Mouse (Mus musculus): ENCODE measurements around the gene Cstf1. TPM values are rescaled to one million over a fixed set of nuclear protein-coding genes. Genes with fewer than 3 reads are reported as not detected.

The Cstf1 gene
- 19.9 TPM in 2 replicates for polyA plus RNA-seq (2015; fragmentation: Nextera tagmentation; extraction: Ambion mirVana)

DNA sequence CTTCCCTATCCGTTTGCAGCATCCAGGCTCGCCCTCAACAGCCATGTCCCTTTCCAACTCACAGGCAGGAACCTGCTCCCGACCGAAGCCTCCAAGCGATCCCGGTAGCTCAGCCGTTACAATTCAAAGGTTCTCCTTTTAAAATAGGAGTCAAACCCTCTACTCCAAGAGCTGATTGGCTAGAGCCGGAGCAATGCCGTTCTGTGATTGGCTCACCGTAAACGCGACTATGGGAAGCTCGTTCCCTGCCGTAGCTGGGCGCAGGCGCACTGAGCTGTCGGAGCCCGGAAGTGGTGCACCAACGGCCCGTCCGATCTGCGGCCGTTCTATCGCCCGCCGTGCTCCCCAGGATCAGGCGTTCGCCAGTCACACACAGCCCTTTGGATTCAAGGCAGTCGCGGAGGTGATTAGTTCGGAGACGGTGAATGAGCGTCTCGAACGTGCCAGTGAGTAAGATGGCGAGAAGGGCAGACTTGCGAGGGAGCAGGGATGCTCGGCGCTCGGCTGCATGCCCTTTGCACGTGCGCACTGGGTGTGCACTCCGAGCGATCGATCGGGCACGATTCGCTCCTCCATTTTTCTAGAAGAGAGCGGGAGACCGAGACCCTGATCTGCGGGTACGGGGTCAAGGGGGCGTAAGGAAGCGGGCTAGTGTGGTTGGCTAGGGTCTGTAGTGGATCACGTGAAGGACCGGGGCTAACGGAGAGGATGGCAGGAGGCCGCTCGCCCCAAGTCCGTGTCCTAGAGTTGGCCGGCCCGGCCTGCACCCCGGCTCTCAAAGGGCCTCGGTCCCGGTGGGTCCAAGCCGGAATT lies at the start of gene Cstf1, which contains the start of gene Aurka:
Gene Cstf1 (plus strand): TSS at position 271 of the 813 bp plus-strand sequence.
Gene Aurka (minus strand): TSS at position 125 of the 813 bp plus-strand sequence.
- no peaks in the 10 kb centered on the region for H3K9me3 ChIP-seq (ENCODE audit: control insufficient read depth, low read length)
- DNase-seq (ENCODE audit: low spot score) (peak; percentile 94), ATAC-seq (ENCODE audit: low FRiP score, low TSS enrichment) (peak; percentile 98)
- no peaks in the 10 kb centered on the region for H3K4me1 ChIP-seq (replicated peaks; ENCODE audit: control insufficient read depth, insufficient read depth)
- under 1% methylated on average over 66 of the region's 66 CpGs for WGBS
- H3K4me3 ChIP-seq (ENCODE audit: low read depth, low read length) = peak within 1 kb of the TSS; percentile 91
- peak within 1 kb of the TSS; percentile 83 for H3K27ac ChIP-seq (replicated peaks)
- H3K9ac ChIP-seq (ENCODE audit: low read length) = peak within 1 kb of the TSS; percentile 94
- H3K27me3 ChIP-seq (ENCODE audit: control insufficient read depth, insufficient read depth, low read length) = no peaks in the 10 kb centered on the region
- peaks cover 13% of the 10 kb centered on the region for H3K36me3 ChIP-seq (ENCODE audit: control insufficient read depth, insufficient read depth, low read length)
- TF ChIP-seq CTCF (IDR thresholded peaks at IDR 0.05; ENCODE audit: low read depth) (no peak), EP300 (optimal IDR thresholded peaks at IDR 0.05) (no peak)
- peak within 1 kb of the TSS; percentile 84 for H3K4me2 ChIP-seq (replicated peaks; ENCODE audit: low read depth)

DNA sequence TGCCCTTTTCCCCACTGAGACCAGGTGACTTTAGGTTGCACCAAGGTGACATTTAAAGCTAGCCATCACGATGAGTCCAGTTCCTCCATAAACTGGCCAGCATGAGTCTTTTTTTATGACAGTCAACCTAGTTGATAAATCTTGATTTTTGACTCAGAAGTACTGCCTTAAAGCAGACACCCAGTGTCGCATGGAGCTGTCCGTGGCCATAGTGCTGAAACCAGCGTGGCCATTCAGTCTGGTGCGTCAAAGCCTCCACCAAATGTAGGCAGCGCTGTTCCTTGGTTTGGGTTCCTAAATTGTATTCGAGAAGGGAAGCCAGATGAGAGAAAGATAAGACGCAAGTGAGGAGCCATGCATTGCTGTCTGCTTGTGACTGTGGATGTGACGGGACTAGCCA lies 49.6 kb upstream of the Cstf1 start:
- Histone ChIP-seq H3K4me1 (replicated peaks; ENCODE audit: control insufficient read depth, insufficient read depth) (no peaks in the 10 kb centered on the region), H3K9ac (ENCODE audit: low read length) (no peak overlapping the region), H3K36me3 (ENCODE audit: control insufficient read depth, insufficient read depth, low read length) (no peaks in the 10 kb centered on the region), H3K9me3 (ENCODE audit: control insufficient read depth, low read length) (no peaks in the 10 kb centered on the region), H3K27me3 (ENCODE audit: control insufficient read depth, insufficient read depth, low read length) (no peaks in the 10 kb centered on the region), H3K4me3 (ENCODE audit: low read depth, low read length) (no peak overlapping the region), H3K4me2 (replicated peaks; ENCODE audit: low read depth) (no peak overlapping the region), H3K27ac (replicated peaks) (no peak overlapping the region)
- DNase-seq (ENCODE audit: low spot score) (peak; percentile 70), ATAC-seq (ENCODE audit: low FRiP score, low TSS enrichment) (no peak)
- 16% methylated on average over 9 of the region's 9 CpGs for WGBS
- TF ChIP-seq EP300 (optimal IDR thresholded peaks at IDR 0.05) (no peak), CTCF (IDR thresholded peaks at IDR 0.05; ENCODE audit: low read depth) (peak; percentile 37)

DNA sequence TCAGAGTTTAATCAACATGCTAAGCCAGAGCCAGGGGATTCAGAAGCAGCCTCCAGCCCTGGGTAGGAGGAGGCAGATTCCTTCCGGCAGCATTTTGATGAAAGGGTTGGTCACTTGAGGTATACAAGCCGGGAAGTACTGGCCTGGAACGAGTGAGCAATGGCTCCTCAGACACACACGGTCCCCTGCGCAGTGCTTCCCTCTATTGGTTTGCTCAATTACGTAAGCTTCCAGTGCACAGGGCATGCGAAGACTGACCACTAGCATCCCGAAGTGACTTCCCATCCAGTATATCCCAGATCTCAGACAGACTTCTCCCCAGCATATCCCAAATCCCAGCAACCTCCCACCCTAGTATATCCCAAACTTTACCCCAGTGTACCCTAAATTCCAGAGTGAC lies 42.2 kb upstream of the Cstf1 start:
- no peak for TF ChIP-seq CTCF (IDR thresholded peaks at IDR 0.05; ENCODE audit: low read depth)
- no peak for TF ChIP-seq EP300 (optimal IDR thresholded peaks at IDR 0.05)
- H3K36me3 ChIP-seq (ENCODE audit: control insufficient read depth, insufficient read depth, low read length) = no peaks in the 10 kb centered on the region
- no peak overlapping the region for H3K4me3 ChIP-seq (ENCODE audit: low read depth, low read length)
- no peaks in the 10 kb centered on the region for H3K9me3 ChIP-seq (ENCODE audit: control insufficient read depth, low read length)
- H3K27me3 ChIP-seq (ENCODE audit: control insufficient read depth, insufficient read depth, low read length) = no peaks in the 10 kb centered on the region
- no peak for DNase-seq (ENCODE audit: low spot score)
- H3K4me2 ChIP-seq (replicated peaks; ENCODE audit: low read depth) = no peak overlapping the region
- WGBS = 53% methylated on average over 8 of the region's 8 CpGs
- no peak for ATAC-seq (ENCODE audit: low FRiP score, low TSS enrichment)
- no peak overlapping the region for H3K27ac ChIP-seq (replicated peaks)
- H3K4me1 ChIP-seq (replicated peaks; ENCODE audit: control insufficient read depth, insufficient read depth) = no peaks in the 10 kb centered on the region
- H3K9ac ChIP-seq (ENCODE audit: low read length) = no peak overlapping the region

DNA sequence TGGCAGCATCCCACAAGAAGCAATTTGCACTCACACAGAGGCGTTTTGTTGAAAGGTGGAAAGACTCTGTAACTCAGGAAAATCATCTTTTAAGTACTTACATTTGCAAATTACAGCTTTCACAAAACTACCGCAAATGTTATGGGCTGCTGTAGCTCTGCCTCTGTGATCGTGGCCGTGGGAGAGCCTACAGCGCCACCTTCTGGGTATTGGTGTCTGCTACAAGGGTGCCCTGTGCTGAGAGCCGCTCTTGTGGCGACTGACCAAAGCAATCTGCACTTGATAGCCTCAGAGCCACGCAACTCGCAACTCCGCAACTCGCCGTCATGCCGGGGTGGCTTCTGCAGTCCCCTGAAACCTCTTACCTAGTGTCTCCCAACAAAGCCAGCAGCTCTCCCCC lies 41.3 kb upstream of the Cstf1 start:
- Histone ChIP-seq H3K4me3 (ENCODE audit: low read depth, low read length) (no peak overlapping the region), H3K9ac (ENCODE audit: low read length) (no peak overlapping the region), H3K27ac (replicated peaks) (no peak overlapping the region), H3K9me3 (ENCODE audit: control insufficient read depth, low read length) (no peaks in the 10 kb centered on the region), H3K4me2 (replicated peaks; ENCODE audit: low read depth) (no peak overlapping the region), H3K4me1 (replicated peaks; ENCODE audit: control insufficient read depth, insufficient read depth) (no peaks in the 10 kb centered on the region), H3K27me3 (ENCODE audit: control insufficient read depth, insufficient read depth, low read length) (no peaks in the 10 kb centered on the region), H3K36me3 (ENCODE audit: control insufficient read depth, insufficient read depth, low read length) (no peaks in the 10 kb centered on the region)
- 8% methylated on average over 13 of the region's 13 CpGs for WGBS
- no peak for ATAC-seq (ENCODE audit: low FRiP score, low TSS enrichment)
- TF ChIP-seq CTCF (IDR thresholded peaks at IDR 0.05; ENCODE audit: low read depth) = peak; percentile 82
- TF ChIP-seq EP300 (optimal IDR thresholded peaks at IDR 0.05) = no peak
- peak; percentile 63 for DNase-seq (ENCODE audit: low spot score)

DNA sequence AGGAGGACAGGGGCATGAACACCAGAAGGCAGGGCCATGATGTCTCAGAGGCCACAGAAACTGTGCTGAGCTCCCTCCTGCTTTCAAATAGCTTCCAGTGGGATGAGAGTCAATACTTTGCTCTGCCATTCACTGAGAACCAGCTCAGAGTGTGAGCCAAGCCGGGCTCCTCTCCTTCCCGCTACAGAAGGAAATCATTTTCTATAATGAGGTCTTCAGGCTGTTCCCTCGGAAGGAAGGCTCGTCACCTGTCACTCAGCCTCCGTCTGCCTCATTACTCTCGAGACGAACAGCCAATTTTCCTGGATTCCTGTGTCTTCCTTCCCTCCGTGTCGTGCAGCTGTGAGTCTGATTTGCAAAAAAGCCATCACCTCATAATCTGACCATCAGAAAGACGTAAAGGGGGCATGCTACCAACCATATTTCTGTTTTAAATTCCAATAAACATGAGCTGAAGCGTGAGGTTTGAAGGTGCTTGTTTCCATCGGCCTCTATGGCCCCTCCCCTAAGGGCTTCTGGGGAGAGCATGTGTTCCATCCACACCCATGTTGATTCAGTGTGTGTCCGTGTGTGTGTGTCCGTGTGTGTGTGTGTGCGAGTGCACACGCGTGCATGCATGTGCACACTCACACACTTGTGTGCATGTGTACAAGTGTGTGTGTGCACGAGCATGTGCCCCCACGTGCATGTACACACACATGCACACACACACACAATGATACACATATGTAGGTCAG lies 32.1 kb upstream of the Cstf1 start:
- Histone ChIP-seq H3K4me2 (replicated peaks; ENCODE audit: low read depth) (no peak overlapping the region), H3K9ac (ENCODE audit: low read length) (no peak overlapping the region), H3K9me3 (ENCODE audit: control insufficient read depth, low read length) (no peaks in the 10 kb centered on the region), H3K27ac (replicated peaks) (no peak overlapping the region), H3K4me1 (replicated peaks; ENCODE audit: control insufficient read depth, insufficient read depth) (no peaks in the 10 kb centered on the region), H3K36me3 (ENCODE audit: control insufficient read depth, insufficient read depth, low read length) (no peaks in the 10 kb centered on the region), H3K27me3 (ENCODE audit: control insufficient read depth, insufficient read depth, low read length) (no peaks in the 10 kb centered on the region), H3K4me3 (ENCODE audit: low read depth, low read length) (no peak overlapping the region)
- TF ChIP-seq CTCF (IDR thresholded peaks at IDR 0.05; ENCODE audit: low read depth) (no peak), EP300 (optimal IDR thresholded peaks at IDR 0.05) (no peak)
- ATAC-seq (ENCODE audit: low FRiP score, low TSS enrichment) (no peak), DNase-seq (ENCODE audit: low spot score) (no peak)
- WGBS = 87% methylated on average over 19 of the region's 19 CpGs
